Mouse (Mus musculus): ENCODE results near the gene Zfp423. TPM values are rescaled to one million over a fixed set of nuclear protein-coding genes. Genes with fewer than 3 reads are reported as not detected.

Gene Zfp423
- total and polyA plus RNA-seq, 2 experiments from 2014 or later: 1.9 to 7.9 TPM

DNA sequence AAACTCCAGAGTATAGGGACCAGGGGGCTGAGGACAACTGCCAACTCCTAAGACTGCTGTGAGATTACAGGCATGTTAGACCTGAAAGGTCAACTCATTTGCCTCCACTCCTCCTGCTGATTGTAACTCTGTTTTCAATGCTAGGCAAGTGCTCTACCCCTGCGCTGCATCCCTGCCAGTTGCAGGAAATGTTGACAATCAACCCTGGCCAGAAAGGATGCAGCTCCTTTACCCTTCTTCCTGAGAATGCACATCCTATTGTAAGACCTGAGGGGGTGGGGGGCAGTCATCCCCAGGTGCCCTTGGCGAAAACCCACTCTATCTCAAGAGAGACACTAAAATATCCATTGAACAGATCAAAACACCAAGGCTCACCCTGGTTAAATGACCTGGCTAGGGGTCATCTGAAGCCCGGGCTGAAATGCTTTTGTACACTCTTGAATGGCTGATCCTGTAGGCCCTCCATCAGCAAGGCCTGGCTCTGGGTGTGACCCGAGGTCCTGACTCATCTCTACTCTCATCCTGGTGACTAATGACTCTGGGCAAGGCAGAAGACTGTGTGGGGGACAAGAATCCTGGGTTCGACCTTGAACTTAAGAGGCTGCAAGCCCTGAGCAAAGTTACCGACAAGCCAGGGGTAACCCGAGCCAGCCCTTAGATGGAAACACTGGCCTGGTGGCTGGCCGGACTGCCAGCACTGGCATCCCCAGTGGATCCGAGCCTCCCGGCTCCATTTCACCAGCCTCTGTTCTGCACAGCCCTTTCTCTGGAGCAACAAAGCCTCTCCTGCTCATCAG, 32.2 kb downstream of the Zfp423 start:
- no peak overlapping the region for H3K27ac ChIP-seq (ENCODE audit: low read depth)

DNA sequence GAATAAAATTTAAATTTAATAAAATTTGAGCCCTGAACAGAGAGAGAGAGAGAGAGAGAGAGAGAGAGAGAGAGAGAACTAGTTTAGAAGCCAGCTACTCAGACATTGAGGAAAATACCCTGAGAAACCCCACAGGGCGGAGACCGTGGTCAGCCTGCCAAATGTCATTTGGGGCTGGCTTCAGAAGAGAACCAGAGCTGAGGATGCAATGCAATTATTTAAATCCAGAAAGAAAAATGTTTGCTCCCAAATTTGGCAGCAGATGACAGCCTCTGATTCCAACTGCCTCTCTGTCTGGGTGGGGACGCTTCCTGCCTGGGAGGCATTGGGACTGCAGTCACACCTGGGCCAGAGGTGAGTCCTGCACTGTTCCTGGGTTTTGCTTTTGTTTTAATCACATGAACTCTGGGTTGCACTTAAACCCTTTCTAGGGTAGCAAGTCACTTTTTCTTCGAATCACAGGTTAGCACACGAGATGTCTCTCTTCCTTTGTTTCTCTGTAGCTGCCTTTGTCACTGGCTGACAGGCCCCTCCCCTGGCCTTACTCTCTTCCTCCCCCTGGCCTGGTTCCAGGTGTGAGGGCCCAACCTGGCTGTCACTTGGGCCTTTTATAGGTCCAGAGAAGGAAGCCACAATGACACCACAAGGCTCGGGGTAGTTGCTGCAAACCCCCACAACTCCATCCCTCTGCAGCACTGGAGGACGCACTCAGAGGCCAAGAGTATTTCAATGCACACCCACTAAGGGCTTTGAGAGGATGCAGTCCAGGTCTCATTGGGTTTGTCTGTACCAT, 33.1 kb downstream of the Zfp423 start:
- peaks cover 13% of the 10 kb centered on the region; the same call in 1 of the 2 replicates for H3K4me1 ChIP-seq (ENCODE audit: control insufficient read depth, insufficient read depth)
- H3K36me3 ChIP-seq (replicated peaks; ENCODE audit: control insufficient read depth, insufficient read depth, low read length): no peaks in the 10 kb centered on the region
- no peak for TF ChIP-seq CTCF (IDR thresholded peaks at IDR 0.05; ENCODE audit: low read depth)
- no peak for TF ChIP-seq EP300 (IDR thresholded peaks at IDR 0.05; ENCODE audit: low read depth)
- no peak overlapping the region for H3K9ac ChIP-seq (replicated peaks; ENCODE audit: low read depth, low read length)
- DNase-seq (ENCODE audit: low spot score) (no peak), ATAC-seq (ENCODE audit: insufficient read depth, low read depth) (no peak)
- H3K4me2 ChIP-seq (ENCODE audit: low read depth, low read length): no peak overlapping the region
- WGBS: 62% methylated on average over 7 of the region's 7 CpGs
- no peak overlapping the region for H3K4me3 ChIP-seq (ENCODE audit: low read depth, low read length)
- H3K27ac ChIP-seq (ENCODE audit: low read depth): no peak overlapping the region
- H3K27me3 ChIP-seq (ENCODE audit: control insufficient read depth, insufficient read depth, low read length): no peaks in the 10 kb centered on the region
- H3K9me3 ChIP-seq (replicated peaks; ENCODE audit: control insufficient read depth, low read length): no peaks in the 10 kb centered on the region

More for the DNA sequence above, 32.2 kb downstream of the Zfp423 start:
- Histone ChIP-seq H3K9ac (replicated peaks; ENCODE audit: low read depth, low read length) (no peak overlapping the region), H3K4me3 (ENCODE audit: low read depth, low read length) (no peak overlapping the region), H3K36me3 (replicated peaks; ENCODE audit: control insufficient read depth, insufficient read depth, low read length) (no peaks in the 10 kb centered on the region), H3K9me3 (replicated peaks; ENCODE audit: control insufficient read depth, low read length) (no peaks in the 10 kb centered on the region), H3K4me2 (ENCODE audit: low read depth, low read length) (no peak overlapping the region), H3K4me1 (ENCODE audit: control insufficient read depth, insufficient read depth) (peaks cover 13% of the 10 kb centered on the region; the same call in 1 of the 2 replicates), H3K27me3 (ENCODE audit: control insufficient read depth, insufficient read depth, low read length) (no peaks in the 10 kb centered on the region)
- TF ChIP-seq EP300 (IDR thresholded peaks at IDR 0.05; ENCODE audit: low read depth): no peak
- no peak for TF ChIP-seq CTCF (IDR thresholded peaks at IDR 0.05; ENCODE audit: low read depth)
- DNase-seq (ENCODE audit: low spot score): no peak
- WGBS: 66% methylated on average over 10 of the region's 10 CpGs
- no peak; the same call in 1 of the 2 replicates for ATAC-seq (ENCODE audit: insufficient read depth, low read depth)

GRCm38 (mm10) chr8:87922936-87923335, 36.5 kb downstream of the Zfp423 start:
- TF ChIP-seq EP300 (IDR thresholded peaks at IDR 0.05; ENCODE audit: low read depth) (no peak), CTCF (IDR thresholded peaks at IDR 0.05; ENCODE audit: low read depth) (no peak)
- Histone ChIP-seq H3K9me3 (replicated peaks; ENCODE audit: control insufficient read depth, low read length) (no peaks in the 10 kb centered on the region), H3K4me1 (ENCODE audit: control insufficient read depth, insufficient read depth) (no peaks in the 10 kb centered on the region), H3K36me3 (replicated peaks; ENCODE audit: control insufficient read depth, insufficient read depth, low read length) (no peaks in the 10 kb centered on the region), H3K4me2 (ENCODE audit: low read depth, low read length) (no peak overlapping the region), H3K27ac (ENCODE audit: low read depth) (no peak overlapping the region), H3K9ac (replicated peaks; ENCODE audit: low read depth, low read length) (no peak overlapping the region), H3K27me3 (ENCODE audit: control insufficient read depth, insufficient read depth, low read length) (no peaks in the 10 kb centered on the region), H3K4me3 (ENCODE audit: low read depth, low read length) (no peak overlapping the region)
- 70% methylated on average over 6 of the region's 6 CpGs for WGBS
- DNase-seq (ENCODE audit: low spot score): no peak
- no peak for ATAC-seq (ENCODE audit: insufficient read depth, low read depth)

DNA sequence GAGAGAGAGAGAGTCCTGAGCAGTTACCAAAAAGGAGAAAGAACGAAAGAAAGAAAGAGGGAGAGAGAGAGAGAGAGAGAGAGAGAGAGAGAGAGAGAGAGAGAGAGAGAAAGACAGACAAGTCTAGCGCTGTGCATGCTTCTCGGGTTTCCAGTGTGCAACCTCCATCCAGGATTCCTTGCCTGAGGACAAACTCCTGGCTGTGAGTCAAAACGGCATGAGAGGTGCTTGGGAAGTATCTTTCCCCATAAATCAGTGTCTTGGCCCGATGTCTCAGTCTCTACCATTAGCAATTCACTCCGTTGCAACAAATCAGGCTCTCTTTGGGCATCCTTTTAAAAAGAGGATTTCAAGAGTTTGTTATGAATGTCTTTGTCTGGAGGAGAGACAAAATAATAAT, 36.9 kb downstream of the Zfp423 start:
- no peak overlapping the region for H3K9ac ChIP-seq (replicated peaks; ENCODE audit: low read depth, low read length)
- H3K4me2 ChIP-seq (ENCODE audit: low read depth, low read length): no peak overlapping the region
- no peaks in the 10 kb centered on the region for H3K36me3 ChIP-seq (replicated peaks; ENCODE audit: control insufficient read depth, insufficient read depth, low read length)
- no peaks in the 10 kb centered on the region for H3K27me3 ChIP-seq (ENCODE audit: control insufficient read depth, insufficient read depth, low read length)
- H3K9me3 ChIP-seq (replicated peaks; ENCODE audit: control insufficient read depth, low read length): no peaks in the 10 kb centered on the region
- WGBS: 55% methylated on average over 6 of the region's 6 CpGs
- H3K27ac ChIP-seq (ENCODE audit: low read depth): no peak overlapping the region
- ATAC-seq (ENCODE audit: insufficient read depth, low read depth): no peak
- DNase-seq (ENCODE audit: low spot score): no peak
- no peaks in the 10 kb centered on the region for H3K4me1 ChIP-seq (ENCODE audit: control insufficient read depth, insufficient read depth)
- H3K4me3 ChIP-seq (ENCODE audit: low read depth, low read length): no peak overlapping the region
- TF ChIP-seq EP300 (IDR thresholded peaks at IDR 0.05; ENCODE audit: low read depth): no peak

- Histone ChIP-seq H3K4me3 (ENCODE audit: low read depth, low read length) (no peak overlapping the region), H3K9me3 (replicated peaks; ENCODE audit: control insufficient read depth, low read length) (no peaks in the 10 kb centered on the region), H3K27me3 (ENCODE audit: control insufficient read depth, insufficient read depth, low read length) (no peaks in the 10 kb centered on the region), H3K9ac (replicated peaks; ENCODE audit: low read depth, low read length) (no peak overlapping the region), H3K4me2 (ENCODE audit: low read depth, low read length) (no peak overlapping the region), H3K4me1 (ENCODE audit: control insufficient read depth, insufficient read depth) (peaks cover 7% of the 10 kb centered on the region; the same call in 1 of the 2 replicates), H3K27ac (ENCODE audit: low read depth) (no peak overlapping the region), H3K36me3 (replicated peaks; ENCODE audit: control insufficient read depth, insufficient read depth, low read length) (no peaks in the 10 kb centered on the region)
- no peak for TF ChIP-seq EP300 (IDR thresholded peaks at IDR 0.05; ENCODE audit: low read depth)
- no peak for TF ChIP-seq CTCF (IDR thresholded peaks at IDR 0.05; ENCODE audit: low read depth)
- DNase-seq (ENCODE audit: low spot score) (no peak), ATAC-seq (ENCODE audit: insufficient read depth, low read depth) (no peak)
- 30% methylated on average over 5 of the region's 5 CpGs for WGBS
Measured at GRCm38 (mm10) chr8:87918004-87918403, 41.4 kb downstream of the Zfp423 start.

All from heart, postnatal 0 days (tissue).